Mouse (Mus musculus) stomach, embryonic 15.5 days (tissue): ENCODE data around the gene Tmem238l. TPM values are rescaled to one million over a fixed set of nuclear protein-coding genes. Genes with fewer than 3 reads are reported as not detected.

Source experiments
- ATAC-seq: fragments of 200-750 bp; cut with Nextera tagmentation; 2 replicates; pipeline ENCODE4 v1.8.0; 2017; ENCODE audit warnings: low read depth, moderate number of reproducible peaks, moderate TSS enrichment; ENCODE audit not compliant: insufficient read depth, low FRiP score
- H3K27ac ChIP-seq: fragments of 300-500 bp; sonication (generic); 2 replicates; pipeline ENCODE4 v1.5.1; 2015; ENCODE audit warnings: mild to moderate bottlenecking, inconsistent platforms
- H3K27me3 ChIP-seq: fragments of 300-500 bp; sonication (generic); replicated peaks from 2 replicates; pipeline ENCODE4 v1.6.1; 2015; ENCODE audit warnings: inconsistent platforms
- H3K36me3 ChIP-seq: fragments of 300-500 bp; sonication (generic); 2 replicates; pipeline ENCODE4 v1.6.1; 2015; ENCODE audit warnings: inconsistent platforms
- H3K4me1 ChIP-seq: fragments of 300-500 bp; sonication (generic); 2 replicates; pipeline ENCODE4 v1.6.1; 2015; ENCODE audit warnings: inconsistent platforms
- H3K4me2 ChIP-seq: fragments of 300-500 bp; sonication (generic); 2 replicates; pipeline ENCODE4 v1.6.1; 2015; ENCODE audit warnings: mild to moderate bottlenecking, inconsistent platforms
- H3K4me3 ChIP-seq: fragments of 300-500 bp; sonication (generic); replicated peaks from 2 replicates; pipeline ENCODE4 v1.5.1; 2015; ENCODE audit warnings: inconsistent platforms
- H3K9ac ChIP-seq: fragments of 300-500 bp; sonication (generic); 2 replicates; pipeline ENCODE4 v1.6.1; 2015; ENCODE audit warnings: inconsistent platforms
- H3K9me3 ChIP-seq: fragments of 300-500 bp; sonication (generic); 2 replicates; pipeline ENCODE4 v1.6.1; 2016; ENCODE audit warnings: inconsistent platforms
- WGBS: fragments of 180-500 bp; shearing (Covaris S2); methylation state at CpG from one replicate; pipeline ENCODE4 v1.1.7; 2015; 5-methylcytosine and 5-hydroxymethylcytosine counted together
- polyA plus RNA-seq: library from polyadenylated mRNA; unstranded; fragments of >200 nt; fragmentation: Nextera tagmentation; extraction: Ambion mirVana; gene quantifications from 2 replicates; pipeline ENCODE4 v1.2.1, GENCODE M21; 2015

Tmem238l gene
- polyA plus RNA-seq, 1 experiment from 2014 or later = 0.77 TPM

- Histone ChIP-seq H3K36me3 (no peaks in the 10 kb centered on the region), H3K27me3 (no peaks in the 10 kb centered on the region), H3K27ac (no peak overlapping the region), H3K4me3 (no peak overlapping the region), H3K9ac (no peak overlapping the region), H3K9me3 (no peaks in the 10 kb centered on the region), H3K4me1 (no peaks in the 10 kb centered on the region), H3K4me2 (no peak overlapping the region)
- WGBS = 55% methylated on average over 2 of the region's 2 CpGs
- no peak for ATAC-seq
These were observed 11.1 kb upstream of the Tmem238l start for GRCm38 (mm10) chr11:66945224-66945767.

- Histone ChIP-seq H3K27ac (peak overlapping the region; percentile 44; the same call in 1 of the 2 replicates), H3K4me1 (no peaks in the 10 kb centered on the region), H3K9me3 (no peaks in the 10 kb centered on the region), H3K4me2 (no peak overlapping the region), H3K27me3 (no peaks in the 10 kb centered on the region), H3K4me3 (no peak overlapping the region), H3K36me3 (no peaks in the 10 kb centered on the region), H3K9ac (no peak overlapping the region)
- ATAC-seq = peak; percentile 35; the same call in 1 of the 2 replicates
- WGBS = 60% methylated on average over 6 of the region's 6 CpGs
These were observed 9.9 kb upstream of the Tmem238l start for GRCm38 (mm10) chr11:66946521-66946920.

- peak; percentile 82 for ATAC-seq
- Histone ChIP-seq H3K4me3 (no peak overlapping the region), H3K9ac (no peak overlapping the region), H3K27ac (peak overlapping the region; percentile 44; the same call in 1 of the 2 replicates), H3K4me2 (no peak overlapping the region), H3K9me3 (no peaks in the 10 kb centered on the region), H3K4me1 (no peaks in the 10 kb centered on the region), H3K27me3 (no peaks in the 10 kb centered on the region), H3K36me3 (no peaks in the 10 kb centered on the region)
- WGBS = 63% methylated on average over 6 of the region's 6 CpGs
These were observed 9.5 kb upstream of the Tmem238l start for GRCm38 (mm10) chr11:66946922-66947321.

GRCm38 (mm10) chr11:66960797-66961196 is 4.4 kb downstream of the Tmem238l start:
- no peak overlapping the region for H3K4me2 ChIP-seq

GRCm38 (mm10) chr11:66961447-66962176 is 5.2 kb downstream of the Tmem238l start:
- H3K9me3 ChIP-seq = no peaks in the 10 kb centered on the region
- H3K4me1 ChIP-seq = no peaks in the 10 kb centered on the region
- 77% methylated on average over 12 of the region's 12 CpGs for WGBS
- no peaks in the 10 kb centered on the region for H3K27me3 ChIP-seq
- 0 out of 2 replicates have a peak overlapping the region, but pooled peaks have one; percentile 36 for H3K27ac ChIP-seq
- H3K4me2 ChIP-seq = no peak overlapping the region
- H3K36me3 ChIP-seq = no peaks in the 10 kb centered on the region
- ATAC-seq = no peak
- no peak overlapping the region for H3K4me3 ChIP-seq
- H3K9ac ChIP-seq = no peak overlapping the region

More at GRCm38 (mm10) chr11:66960797-66961196, 4.4 kb downstream of the Tmem238l start:
- Histone ChIP-seq H3K9ac (no peak overlapping the region), H3K4me1 (no peaks in the 10 kb centered on the region), H3K9me3 (no peaks in the 10 kb centered on the region), H3K27ac (peak overlapping the region; percentile 31; the same call in 1 of the 2 replicates), H3K36me3 (no peaks in the 10 kb centered on the region), H3K27me3 (no peaks in the 10 kb centered on the region), H3K4me3 (no peak overlapping the region)
- peak; percentile 47; the same call in 1 of the 2 replicates for ATAC-seq
- 52% methylated on average over 1 of the region's 1 CpGs for WGBS

GRCm38 (mm10) chr11:66963462-66963861 is 7.0 kb downstream of the Tmem238l start:
- H3K9me3 ChIP-seq = no peaks in the 10 kb centered on the region
- no peaks in the 10 kb centered on the region for H3K27me3 ChIP-seq
- no peak for ATAC-seq
- no peak overlapping the region for H3K4me3 ChIP-seq
- WGBS = 79% methylated on average over 1 of the region's 1 CpGs
- H3K4me1 ChIP-seq = no peaks in the 10 kb centered on the region
- no peaks in the 10 kb centered on the region for H3K36me3 ChIP-seq
- no peak overlapping the region for H3K27ac ChIP-seq
- H3K9ac ChIP-seq = no peak overlapping the region
- no peak overlapping the region for H3K4me2 ChIP-seq

- Histone ChIP-seq H3K4me1 (no peaks in the 10 kb centered on the region), H3K4me3 (no peak overlapping the region), H3K9ac (no peak overlapping the region), H3K9me3 (no peaks in the 10 kb centered on the region), H3K36me3 (no peaks in the 10 kb centered on the region), H3K27ac (no peak overlapping the region), H3K4me2 (no peak overlapping the region), H3K27me3 (no peaks in the 10 kb centered on the region)
- ATAC-seq = no peak
- 19% methylated on average over 7 of the region's 7 CpGs for WGBS
These were observed 10.2 kb downstream of the Tmem238l start for GRCm38 (mm10) chr11:66966500-66967116.

- WGBS = 71% methylated on average over 1 of the region's 1 CpGs
- no peak overlapping the region for H3K4me3 ChIP-seq
- H3K27ac ChIP-seq = no peak overlapping the region
- no peak for ATAC-seq
- no peak overlapping the region for H3K4me2 ChIP-seq
- no peaks in the 10 kb centered on the region for H3K27me3 ChIP-seq
- no peaks in the 10 kb centered on the region for H3K36me3 ChIP-seq
- H3K9ac ChIP-seq = no peak overlapping the region
- no peaks in the 10 kb centered on the region for H3K9me3 ChIP-seq
- H3K4me1 ChIP-seq = 0 out of 2 replicates have a peak, but pooled peaks cover 4% of the 10 kb centered on the region
These were observed 12.1 kb downstream of the Tmem238l start for GRCm38 (mm10) chr11:66968575-66968974.

GRCm38 (mm10) chr11:66973507-66973906 is 17.1 kb downstream of the Tmem238l start:
- H3K4me1 ChIP-seq = 0 out of 2 replicates have a peak, but pooled peaks cover 4% of the 10 kb centered on the region
- no peak overlapping the region for H3K9ac ChIP-seq
- no peak for ATAC-seq
- H3K27ac ChIP-seq = no peak overlapping the region
- H3K9me3 ChIP-seq = no peaks in the 10 kb centered on the region
- no peaks in the 10 kb centered on the region for H3K36me3 ChIP-seq
- H3K27me3 ChIP-seq = no peaks in the 10 kb centered on the region
- no peak overlapping the region for H3K4me3 ChIP-seq
- 77% methylated on average over 3 of the region's 3 CpGs for WGBS
- no peak overlapping the region for H3K4me2 ChIP-seq

- Histone ChIP-seq H3K27ac (no peak overlapping the region), H3K9me3 (no peaks in the 10 kb centered on the region), H3K4me2 (no peak overlapping the region), H3K4me1 (0 out of 2 replicates have a peak, but pooled peaks cover 4% of the 10 kb centered on the region), H3K9ac (no peak overlapping the region), H3K27me3 (no peaks in the 10 kb centered on the region), H3K4me3 (no peak overlapping the region), H3K36me3 (no peaks in the 10 kb centered on the region)
- 75% methylated on average over 7 of the region's 7 CpGs for WGBS
- peak; percentile 87 for ATAC-seq
These were observed 19.3 kb downstream of the Tmem238l start for GRCm38 (mm10) chr11:66975606-66976330.

- no peaks in the 10 kb centered on the region for H3K27me3 ChIP-seq
- H3K4me2 ChIP-seq = no peak overlapping the region
- no peak overlapping the region for H3K27ac ChIP-seq
- H3K4me3 ChIP-seq = no peak overlapping the region
- H3K36me3 ChIP-seq = no peaks in the 10 kb centered on the region
- H3K9me3 ChIP-seq = no peaks in the 10 kb centered on the region
- no peak overlapping the region for H3K9ac ChIP-seq
- WGBS = 69% methylated on average over 15 of the region's 15 CpGs
- ATAC-seq = no peak
- peaks cover 21% of the 10 kb centered on the region for H3K4me1 ChIP-seq
These were observed 25.1 kb downstream of the Tmem238l start for GRCm38 (mm10) chr11:66981336-66982115.
